Mouse (Mus musculus) heart, postnatal 36 days (tissue): Measurements from ENCODE around the gene Svs1. TPM values are rescaled to one million over a fixed set of nuclear protein-coding genes. Genes with fewer than 3 reads are reported as not detected.

ENCODE experiments used
- DNase-seq, 2 experiments: peaks; one replicate each; pipeline ENCODE4 v3.0.0; 2021 to 2022
- intact Hi-C: fragments of 180-260 bp; cut with DNase I; formaldehyde crosslinking; loops from one replicate; pipeline ENCODE4 v1.15.1; 2025
- total RNA-seq, 2 experiments: library from RNA; stranded (reverse); gene quantifications; 2 replicates each; pipeline ENCODE4 v1.2.3; 2021

The Svs1 gene
- total RNA-seq, 2 experiments from 2014 or later: not detected

DNA sequence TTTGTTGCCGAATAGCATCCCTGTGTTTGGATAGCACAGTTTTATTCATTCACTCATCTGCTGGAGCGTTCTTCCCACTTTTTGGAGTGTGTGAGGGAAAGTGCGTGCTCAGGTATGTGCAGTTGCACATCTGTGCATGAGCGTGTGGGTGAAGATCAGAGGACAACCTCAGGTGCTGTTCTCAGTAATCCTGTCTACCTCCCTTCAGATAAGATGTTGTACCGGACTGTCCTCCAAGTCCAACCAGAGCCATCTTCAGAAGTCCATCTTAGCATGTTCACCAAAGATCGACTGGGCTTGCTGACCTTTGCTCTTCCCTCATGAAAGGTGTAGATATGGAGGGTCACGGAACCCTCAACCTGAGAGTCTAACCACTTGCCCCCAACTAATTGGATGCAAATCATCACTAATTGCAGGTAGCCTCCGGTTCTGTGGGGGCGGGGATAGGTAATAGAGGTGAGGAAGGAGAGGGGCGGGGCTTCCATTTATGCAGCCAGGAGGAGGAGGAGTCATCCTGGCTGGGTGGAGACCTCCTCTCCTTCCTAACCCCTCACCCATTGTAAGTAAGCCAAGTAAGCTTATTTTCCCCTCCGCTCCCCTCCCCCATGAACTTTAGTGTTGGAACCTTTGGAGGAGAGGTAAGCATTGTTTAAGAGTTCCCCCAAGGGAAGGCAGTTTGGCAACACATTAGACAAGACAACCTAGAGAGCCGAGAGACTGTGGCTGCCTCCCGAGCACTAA, 21.9 kb downstream of the Svs1 start:
- intact Hi-C loops: no loop called here
- no peak for DNase-seq

DNA sequence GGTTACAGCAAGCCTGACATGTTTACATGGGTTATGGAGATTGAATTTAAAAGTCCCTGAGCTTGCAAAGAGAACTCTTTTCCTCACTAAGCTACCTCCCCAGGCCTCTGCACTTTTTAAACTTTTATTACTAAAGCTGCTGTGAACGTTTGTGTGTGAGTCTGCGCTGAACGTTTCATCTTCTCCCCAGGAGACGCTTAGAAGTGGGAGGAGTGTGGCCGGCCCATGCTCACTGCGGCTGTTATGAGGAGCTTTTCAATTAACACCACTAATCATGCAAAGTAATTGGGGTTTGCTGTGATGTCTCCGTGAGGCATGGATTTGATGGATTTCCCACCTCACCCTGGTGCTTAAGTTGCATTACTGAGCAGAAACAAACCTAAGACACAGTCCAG, 22.5 kb downstream of the Svs1 start:
- intact Hi-C loops: no loop called here
- no peak for DNase-seq

DNA sequence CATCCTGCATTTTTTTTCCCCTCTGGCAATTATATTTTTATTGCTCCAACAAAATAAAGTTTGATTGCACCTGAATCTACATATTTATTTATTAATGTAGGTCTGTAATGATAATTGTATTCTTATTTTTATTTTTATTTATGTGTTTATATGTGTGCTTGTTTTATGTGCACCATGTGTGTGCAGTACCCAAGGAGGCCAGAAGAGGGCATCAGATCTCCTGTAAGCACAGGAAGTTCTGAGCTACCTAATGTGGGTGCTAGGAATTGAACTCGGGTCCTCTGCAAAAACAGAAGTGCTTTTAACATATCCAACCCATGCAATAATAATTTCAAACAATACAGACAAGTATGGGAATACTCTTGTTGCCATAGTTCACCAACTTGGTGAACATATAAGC, 23.0 kb downstream of the Svs1 start:
- intact Hi-C loops: no loop called here
- DNase-seq: no peak

DNA sequence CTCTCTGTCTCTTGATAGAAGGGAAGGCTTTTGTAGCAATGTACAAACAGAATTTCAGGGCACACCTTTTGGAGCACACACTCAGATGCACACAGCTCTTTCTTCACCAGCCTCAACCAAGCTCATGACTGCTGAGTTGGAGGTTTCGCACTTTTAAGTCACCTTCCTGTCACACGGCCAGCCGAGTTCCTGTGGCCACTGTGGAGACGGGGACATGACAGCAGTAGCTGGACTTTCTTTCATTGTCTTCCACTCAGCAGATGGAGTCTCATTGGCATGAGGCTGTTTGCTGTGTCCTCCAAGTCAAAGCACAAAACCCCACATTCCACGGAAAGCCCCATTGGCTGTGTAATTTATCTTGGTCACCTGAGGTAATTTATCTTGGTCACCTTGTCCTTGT, 24.5 kb downstream of the Svs1 start:
- intact Hi-C loops: no loop called here
- DNase-seq: no peak

DNA sequence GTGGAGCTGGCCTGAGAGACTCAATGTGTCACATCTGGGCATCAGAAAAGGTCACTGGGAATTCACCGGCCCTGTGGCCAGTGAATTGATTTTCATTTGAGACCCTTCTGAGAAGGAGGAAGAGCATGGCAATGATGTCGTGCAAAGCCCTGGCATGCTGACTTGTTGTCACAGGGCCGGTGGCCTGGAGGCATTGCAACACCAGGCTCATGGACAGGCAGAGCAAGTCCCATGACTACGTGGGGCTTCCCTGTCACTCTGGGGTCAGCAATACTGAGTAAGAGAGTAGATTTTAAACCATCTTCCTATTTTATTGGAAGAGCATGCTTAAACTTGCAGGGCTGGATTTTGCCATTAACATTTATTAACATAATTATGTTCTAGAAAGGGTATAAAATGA, 26.4 kb downstream of the Svs1 start:
- intact Hi-C loops: no loop called here
- no peak for DNase-seq

DNA sequence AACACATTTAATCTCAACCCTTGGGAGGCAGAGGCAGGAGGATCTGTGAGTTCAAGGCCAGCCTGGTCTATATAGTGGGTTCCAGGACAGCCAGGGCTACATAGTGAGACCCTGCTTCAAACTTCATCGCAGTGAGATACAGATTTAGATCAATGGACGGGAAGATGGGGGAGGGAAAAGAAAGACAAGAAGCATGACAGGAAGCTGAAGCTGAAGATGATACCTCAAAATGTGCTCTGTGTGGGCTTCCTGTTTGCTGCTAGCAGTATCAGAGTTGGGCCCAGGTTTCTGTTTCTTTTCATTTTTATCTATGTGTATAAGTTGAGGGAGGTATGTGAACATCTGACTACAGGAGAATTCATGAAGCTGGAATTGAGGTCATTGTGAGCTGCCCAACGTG, 26.8 kb downstream of the Svs1 start:
- intact Hi-C loops: no loop called here
- no peak for DNase-seq

DNA sequence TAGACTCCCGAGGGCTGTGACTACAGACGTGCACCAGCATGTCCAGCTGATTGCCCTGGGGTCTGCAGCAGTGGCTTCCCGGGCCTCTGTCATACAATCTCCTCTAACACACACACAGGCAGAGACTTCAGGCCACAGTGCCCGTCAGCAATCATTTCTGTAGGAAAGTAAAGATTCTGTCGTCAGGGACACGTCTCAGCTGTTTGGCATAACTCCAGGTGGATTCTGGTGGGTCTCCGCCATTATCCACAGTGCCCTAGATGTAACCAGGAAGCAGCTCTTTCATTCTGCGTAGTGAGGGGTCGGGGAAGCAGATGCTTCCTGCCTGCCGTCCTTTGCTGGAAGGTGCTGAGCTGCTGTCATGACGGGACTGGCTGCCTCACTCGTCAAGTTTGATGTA, 30.5 kb downstream of the Svs1 start:
- intact Hi-C loops: no loop called here
- no peak for DNase-seq

DNA sequence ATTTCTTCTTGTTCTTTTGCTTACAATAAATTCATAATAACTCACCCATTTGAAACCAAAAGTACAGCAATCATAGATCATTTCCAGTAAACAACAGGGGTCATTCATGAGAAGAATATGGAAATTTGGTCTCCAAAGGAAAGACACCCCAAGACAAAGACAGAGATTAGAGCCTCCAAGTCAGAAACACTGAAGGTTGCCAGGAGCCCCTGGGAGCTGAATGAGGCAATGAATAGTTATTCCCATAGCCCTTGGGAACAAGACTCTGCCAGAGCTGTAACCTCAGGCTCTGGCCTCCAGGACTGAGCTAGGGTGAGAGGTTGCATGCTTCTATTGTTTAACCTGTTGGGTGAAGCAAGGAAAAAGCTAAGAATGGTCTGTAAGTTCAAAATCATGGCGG, 32.7 kb downstream of the Svs1 start:
- intact Hi-C loops: no loop called here
- DNase-seq: no peak

DNA sequence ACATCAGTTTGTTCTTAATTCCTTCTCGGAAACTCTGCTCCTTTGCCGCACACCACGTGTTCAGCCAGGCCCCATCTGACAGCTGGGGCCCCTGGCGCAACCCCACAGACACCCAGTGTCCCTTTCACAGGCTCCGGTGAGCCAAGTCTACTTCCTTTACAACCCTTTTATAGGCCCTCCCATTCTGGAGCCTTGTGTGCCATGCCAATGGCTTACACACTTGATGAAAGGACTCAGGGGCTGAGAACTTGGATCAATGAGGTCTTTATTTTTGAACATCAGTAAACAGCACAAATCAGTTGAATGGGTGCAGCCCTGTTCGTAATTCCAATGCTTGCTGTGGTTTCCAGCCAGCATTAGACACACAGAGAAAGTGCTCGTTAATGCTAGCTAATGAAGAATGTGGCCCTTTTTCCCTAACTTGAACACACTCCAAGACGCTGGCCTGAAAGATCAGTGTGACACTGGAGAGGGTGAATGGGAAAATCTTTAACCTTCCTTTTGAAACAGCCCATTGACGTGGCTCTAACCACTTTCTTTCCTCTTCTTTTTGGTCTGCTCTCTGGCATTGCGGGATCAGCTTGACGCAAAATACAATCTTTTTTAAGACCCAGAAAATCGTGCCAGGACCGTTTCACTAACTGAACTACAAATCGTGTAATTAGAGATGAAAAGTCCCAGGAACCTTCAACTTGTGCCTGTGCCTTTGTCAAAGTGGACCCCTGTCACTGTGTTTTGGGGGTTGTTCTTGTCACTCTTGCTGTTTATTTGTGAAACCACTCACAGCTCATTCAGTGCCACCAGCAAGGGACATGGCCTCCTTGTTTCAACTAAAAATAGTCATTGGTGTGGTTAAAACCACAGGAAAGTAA, 34.7 kb downstream of the Svs1 start:
- no peak for DNase-seq
- intact Hi-C loops: no loop called here

DNA sequence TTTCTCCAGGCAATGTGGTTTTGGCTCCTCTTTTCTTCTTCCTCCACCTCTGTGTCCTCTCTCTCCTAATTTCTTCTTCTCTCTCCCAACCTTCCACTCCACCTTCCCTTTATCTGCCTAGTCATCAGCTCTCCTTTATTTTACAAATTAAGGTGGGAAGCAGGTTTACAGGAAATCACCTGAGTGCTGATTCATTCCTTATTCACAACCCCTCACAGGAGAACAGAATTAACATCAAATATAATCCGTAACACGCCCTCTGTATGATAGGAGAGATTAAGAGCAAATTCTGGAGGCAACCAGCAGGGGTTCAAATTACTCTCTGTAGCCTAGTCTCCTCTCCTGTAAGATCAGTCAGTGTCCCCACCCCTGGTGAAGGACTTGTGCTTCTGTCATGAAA, 35.7 kb downstream of the Svs1 start:
- no peak for DNase-seq
- intact Hi-C loops: no loop called here

DNA sequence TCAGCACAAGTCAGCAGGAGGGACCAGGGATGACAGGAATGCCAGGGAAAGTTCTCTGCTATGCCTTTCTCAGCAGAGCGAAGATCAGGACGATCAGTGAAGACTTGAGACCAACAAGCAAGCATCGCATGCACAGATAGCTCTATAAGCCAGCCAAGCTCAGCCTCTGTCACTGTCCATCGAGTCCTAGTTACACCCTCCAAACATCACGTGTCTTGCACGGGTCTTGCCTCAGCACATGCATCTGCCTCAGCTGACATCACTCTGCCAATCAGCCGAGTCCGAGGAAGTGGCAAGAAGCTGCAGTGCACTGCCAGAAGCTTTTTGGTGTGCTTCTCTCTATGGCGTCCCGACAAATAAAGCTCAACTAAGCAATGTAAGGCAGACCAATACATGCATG, 36.7 kb downstream of the Svs1 start:
- no peak for DNase-seq
- intact Hi-C loops: no loop called here

DNA sequence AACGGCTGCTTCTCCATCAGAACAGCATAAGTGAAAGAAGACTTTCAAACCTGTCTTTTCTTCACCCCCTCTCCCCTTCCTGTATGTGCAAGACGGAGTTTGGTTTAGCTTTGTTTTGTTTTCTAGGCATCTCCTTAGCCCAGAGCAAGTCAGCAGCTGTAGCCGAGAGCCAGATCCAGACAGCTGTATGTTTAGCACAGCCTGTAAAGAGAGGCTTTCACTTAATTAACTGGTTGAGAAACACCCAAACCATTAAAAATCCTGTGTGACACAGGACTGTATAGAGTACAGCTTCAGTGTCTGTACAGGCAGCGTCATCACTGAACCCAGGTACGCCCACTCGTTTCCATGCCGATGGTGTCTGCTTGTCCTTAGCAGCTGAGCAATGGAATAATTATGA, 38.6 kb downstream of the Svs1 start:
- intact Hi-C loops: no loop called here
- no peak for DNase-seq

DNA sequence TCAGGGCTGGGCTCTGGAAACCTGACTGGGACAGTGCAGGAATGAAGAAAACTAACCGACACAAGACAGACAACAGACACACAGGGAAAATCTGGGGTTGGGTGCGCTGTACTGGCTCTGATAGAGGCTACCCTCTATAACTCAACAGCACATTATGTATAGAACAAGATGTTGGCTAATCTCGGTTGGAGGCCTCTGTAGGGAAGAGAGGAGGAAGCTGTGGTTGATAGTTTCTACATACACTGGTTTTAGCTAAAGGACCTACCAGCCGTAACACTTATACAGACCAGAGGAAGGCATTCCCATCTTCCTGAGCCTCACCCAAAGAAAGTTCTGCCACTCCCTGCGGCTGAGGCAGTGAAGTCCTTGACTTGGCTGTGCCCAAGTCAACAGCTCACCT, 39.8 kb downstream of the Svs1 start:
- no peak for DNase-seq
- intact Hi-C loops: no loop called here

DNA sequence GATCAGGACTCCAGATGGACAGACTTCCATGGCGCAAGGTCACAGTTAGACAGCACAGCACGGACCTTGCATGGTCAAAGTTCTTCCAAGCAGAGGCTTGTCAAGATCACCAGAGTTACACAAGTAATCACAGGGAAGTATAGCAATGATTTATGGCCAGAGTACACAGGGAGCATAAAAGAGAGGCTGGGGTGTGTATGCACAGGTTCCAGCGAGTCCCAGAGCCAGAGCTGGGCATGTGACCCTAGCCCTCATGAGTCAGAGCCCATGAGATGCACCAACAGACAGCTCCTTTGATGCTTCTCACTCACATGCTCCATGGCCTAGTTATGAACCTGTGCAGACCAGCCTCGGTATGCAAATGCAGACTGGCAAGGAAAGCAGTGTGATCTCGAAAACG, 41.4 kb downstream of the Svs1 start:
- DNase-seq: no peak
- intact Hi-C loops: no loop called here

DNA sequence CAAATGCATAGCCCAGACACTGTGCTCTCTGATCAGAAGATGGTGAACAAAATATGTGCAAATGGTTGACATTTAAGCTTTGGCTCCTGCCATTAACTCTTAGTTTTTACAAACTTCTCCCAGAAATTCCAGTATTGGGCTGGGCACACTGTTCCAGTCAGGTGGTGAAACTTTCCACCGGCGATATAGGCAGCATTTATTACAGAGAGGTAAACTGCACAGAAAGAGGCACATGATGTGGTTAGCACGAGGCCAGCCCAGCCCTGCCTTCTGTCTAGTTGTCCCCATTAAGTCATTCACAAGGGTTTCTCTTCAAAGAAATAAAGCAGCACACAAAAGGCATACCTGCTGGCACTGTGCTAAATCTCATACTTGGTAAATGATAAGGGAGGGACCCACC, 42.0 kb downstream of the Svs1 start:
- intact Hi-C loops: no loop called here
- DNase-seq: no peak

DNA sequence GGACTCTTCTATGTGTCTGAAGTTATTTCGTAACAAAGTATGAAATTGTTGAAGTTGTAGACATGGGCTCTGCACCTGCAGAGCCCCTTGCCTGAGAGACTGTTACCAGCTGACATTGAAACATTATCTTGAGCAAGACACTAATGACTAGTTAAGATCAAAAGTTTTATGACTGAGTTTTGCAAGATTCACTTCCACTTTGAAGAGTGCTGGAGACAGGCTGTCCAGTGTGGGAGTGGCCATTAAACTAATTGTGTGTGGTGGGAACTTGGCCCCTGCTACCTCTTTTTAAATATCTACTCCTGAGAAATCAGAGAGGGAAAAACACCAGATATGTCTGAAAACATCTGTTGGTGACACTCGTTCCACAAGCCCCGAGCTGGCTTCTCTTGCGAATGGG, 44.6 kb downstream of the Svs1 start:
- no peak for DNase-seq
- intact Hi-C loops: no loop called here

DNA sequence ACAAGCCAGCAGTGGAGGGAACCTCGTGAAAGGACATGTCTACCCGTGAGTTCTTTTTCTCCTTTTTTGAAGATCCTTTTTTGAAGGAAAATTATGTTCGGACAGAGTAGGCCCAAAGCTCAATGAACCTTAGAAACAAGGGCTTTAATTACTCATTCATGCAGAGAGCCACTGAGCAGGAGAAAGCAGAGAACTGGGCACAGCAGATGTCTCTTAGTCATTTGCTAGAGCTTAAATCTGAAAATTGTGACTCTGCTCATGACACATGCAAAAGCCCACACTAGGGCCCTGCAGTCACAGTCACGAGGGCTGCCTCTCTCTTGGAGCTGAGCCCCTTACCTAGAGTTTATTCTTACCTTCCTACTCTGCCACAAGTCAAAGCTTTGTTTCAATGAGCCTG, 46.1 kb downstream of the Svs1 start:
- DNase-seq: no peak
- intact Hi-C loops: no loop called here

DNA sequence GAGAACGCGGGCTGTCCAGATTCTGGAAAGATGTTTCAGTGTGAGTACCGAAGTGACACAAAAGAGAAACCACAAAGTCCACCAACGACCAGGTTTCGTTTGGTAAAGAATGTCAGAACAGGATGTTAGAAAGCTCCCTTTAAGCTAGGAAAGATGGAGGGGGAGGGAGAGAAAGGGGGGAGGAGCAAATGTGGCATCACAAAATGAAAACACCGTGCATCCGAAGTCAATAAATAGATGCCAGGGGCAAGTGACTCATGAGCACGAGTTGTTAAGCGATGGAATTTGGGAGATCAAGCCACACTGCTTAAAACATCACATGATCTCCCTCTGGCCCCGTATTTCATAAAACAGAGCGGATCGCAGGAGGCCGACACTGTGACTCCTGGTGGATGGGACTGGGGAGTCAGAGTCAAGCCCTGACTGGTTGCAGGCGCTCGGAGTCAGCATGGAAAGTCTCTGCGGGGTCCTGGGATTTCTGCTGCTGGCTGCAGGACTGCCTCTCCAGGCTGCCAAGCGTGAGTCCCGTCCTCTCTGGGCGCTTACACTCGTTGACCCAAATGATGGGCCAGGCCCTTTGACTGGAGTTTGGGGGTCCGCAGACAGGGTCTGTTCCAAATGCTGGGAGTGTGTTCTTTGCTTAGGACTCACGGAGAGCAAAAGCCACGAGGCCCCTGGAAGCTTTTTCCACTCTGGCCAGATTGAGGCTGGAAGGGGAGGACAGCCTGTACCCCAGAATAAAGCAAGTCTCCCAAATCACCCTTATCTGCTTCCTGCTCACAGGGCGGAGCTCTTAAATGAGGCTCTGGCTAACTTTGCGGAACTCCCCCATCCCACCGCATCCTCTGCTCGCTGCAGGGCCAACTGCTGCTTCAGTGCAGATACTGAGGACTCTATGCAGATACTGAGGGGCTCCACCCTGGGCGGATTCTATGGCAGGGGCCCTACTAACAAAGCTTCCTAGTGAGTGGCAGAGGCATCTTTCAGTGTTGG, 49.9 kb downstream of the Svs1 start, which contains the start of gene Gpnmb:
TSS of gene Gpnmb (plus strand) at position 272 of the 993 bp plus-strand sequence.
- peak; percentile 4 to 13 for DNase-seq
- intact Hi-C loops: no loop called here

DNA sequence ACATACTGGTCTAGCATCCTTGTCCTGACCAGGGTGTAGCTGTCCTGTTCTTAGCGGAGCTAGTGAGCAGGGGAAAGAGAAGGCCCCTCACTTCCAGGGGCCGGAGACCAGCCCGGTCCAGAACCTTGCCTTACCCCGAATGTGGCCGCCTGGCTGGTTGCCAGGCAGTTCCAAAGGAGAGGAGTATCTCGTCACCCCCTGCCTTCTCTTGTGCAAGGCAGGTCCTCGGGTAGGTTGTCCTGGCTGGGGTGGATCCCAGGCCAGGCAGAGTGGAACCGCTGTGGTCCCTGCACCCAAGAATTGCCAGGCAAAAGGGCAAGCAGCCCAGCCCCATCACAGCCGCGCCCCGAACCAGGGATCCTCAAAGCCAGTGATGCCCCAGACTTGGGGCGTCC, 50.6 kb downstream of the Svs1 start:
- intact Hi-C loops: no loop called here
- peak in 1 of 2 experiments; percentile 2 for DNase-seq

DNA sequence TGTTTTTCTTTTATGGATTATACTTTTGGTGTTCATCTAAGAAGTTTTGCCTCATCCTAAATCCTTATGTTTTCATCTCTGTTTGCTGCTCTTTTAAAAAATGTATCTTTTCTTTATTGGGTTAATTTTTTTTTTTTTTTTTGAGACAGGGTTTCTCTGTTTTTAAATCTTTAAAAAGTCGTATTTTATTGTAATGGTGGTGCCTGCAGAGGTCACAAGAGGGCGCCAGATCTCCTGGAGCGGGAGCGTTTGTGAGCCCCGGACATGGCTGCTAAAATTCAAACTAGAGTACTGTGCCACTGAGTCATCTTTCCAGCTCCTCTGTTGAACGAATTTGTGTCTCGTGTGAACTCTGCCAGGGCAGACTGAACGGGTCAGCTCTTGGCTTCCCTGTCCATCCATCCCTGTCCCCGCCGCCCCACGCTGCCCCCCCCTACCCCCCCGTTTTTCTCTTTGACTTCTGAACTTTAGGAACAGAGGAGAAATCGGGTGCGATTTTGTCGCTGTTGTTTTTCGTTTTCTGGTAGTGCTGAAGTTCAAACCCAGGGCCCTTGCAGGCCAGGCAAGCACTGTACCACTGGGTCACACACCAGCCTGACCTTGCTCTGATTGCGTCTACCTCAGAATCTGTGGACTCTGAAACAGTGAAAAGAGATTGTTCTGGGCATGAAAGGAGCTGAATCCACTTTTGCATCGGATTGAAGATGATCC, 53.0 kb downstream of the Svs1 start:
- intact Hi-C loops: no loop called here
- DNase-seq: peak; percentile 53 to 66
